Mouse (Mus musculus): ENCODE measurements around the gene Id3. TPM values are rescaled to one million over a fixed set of nuclear protein-coding genes. Genes with fewer than 3 reads are reported as not detected.
A peak's percentile ranks its signal among the peaks of the same experiment; 100 is the strongest.

Gene Id3
- total RNA-seq, 1 experiment = 126 TPM

DNA sequence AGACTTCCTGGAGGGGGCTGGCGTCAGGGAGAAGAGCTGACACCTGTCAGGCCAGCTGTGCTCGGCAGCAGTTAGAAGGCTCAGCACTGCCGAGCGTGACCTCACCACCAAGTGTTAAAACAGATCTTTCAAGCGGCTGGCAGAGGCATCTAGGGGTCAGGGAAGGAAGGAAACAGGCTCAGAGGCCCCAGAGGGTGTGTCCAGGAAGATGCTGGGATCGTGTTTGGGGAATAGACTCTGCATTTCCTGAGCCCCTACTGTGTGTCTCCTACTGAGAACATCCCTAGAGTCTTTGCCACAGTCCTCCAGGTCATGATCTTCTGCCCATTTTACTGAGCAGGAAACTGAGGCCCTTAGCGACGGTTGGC, 33.9 kb downstream of the Id3 start:
- no peak for DNase-seq (ENCODE audit: low read depth, low spot score)
- Histone ChIP-seq H3K4me1 (ENCODE audit: control insufficient read depth in 2 of 2, insufficient read depth in 2 of 2, low read length in 2 of 2, poor library complexity in 1 of 2) (peaks cover 6 to 32% of the 10 kb centered on the region in 2 experiments), H3K36me3 (ENCODE audit: control insufficient read depth, insufficient read depth, low read length, poor library complexity, severe bottlenecking) (no peaks in the 10 kb centered on the region; the same call in none of the 2 replicates), H3K9ac (ENCODE audit: insufficient read depth, low read depth, low read length, poor library complexity, severe bottlenecking) (no peak overlapping the region), H3K9me3 (ENCODE audit: control insufficient read depth, insufficient read depth, low read depth, low read length) (no peaks in the 10 kb centered on the region), H3K4me3 (ENCODE audit: insufficient read depth in 1 of 2, low read depth in 1 of 2, low read length in 2 of 2, poor library complexity in 1 of 2, severe bottlenecking in 1 of 2) (peak overlapping the region; percentile 3 to 13; a peak in 1 of 4 replicates), H3K27ac (ENCODE audit: insufficient read depth, low read depth, low read length, poor library complexity, severe bottlenecking) (peak overlapping the region; percentile 46; the same call in 1 of the 2 replicates)
- TF ChIP-seq CHD2 (IDR thresholded peaks at IDR 0.05; ENCODE audit: low read depth, low read length) (no peak), HCFC1 (IDR thresholded peaks at IDR 0.05; ENCODE audit: borderline replicate concordance, insufficient read depth, low read length) (no peak), ZC3H11A (IDR thresholded peaks at IDR 0.05; ENCODE audit: borderline replicate concordance, low read depth, low read length) (no peak), MAFK (IDR thresholded peaks at IDR 0.05; ENCODE audit: insufficient read depth, low read depth, low read length) (no peak), ZNF384 (IDR thresholded peaks at IDR 0.05; ENCODE audit: low read depth, low read length) (no peak)
- in situ Hi-C loops (cut with MboI; ENCODE audit: low sequenced_read_pairs in 2 of 2, unreplicated experiment in 2 of 2) = no loop called here

DNA sequence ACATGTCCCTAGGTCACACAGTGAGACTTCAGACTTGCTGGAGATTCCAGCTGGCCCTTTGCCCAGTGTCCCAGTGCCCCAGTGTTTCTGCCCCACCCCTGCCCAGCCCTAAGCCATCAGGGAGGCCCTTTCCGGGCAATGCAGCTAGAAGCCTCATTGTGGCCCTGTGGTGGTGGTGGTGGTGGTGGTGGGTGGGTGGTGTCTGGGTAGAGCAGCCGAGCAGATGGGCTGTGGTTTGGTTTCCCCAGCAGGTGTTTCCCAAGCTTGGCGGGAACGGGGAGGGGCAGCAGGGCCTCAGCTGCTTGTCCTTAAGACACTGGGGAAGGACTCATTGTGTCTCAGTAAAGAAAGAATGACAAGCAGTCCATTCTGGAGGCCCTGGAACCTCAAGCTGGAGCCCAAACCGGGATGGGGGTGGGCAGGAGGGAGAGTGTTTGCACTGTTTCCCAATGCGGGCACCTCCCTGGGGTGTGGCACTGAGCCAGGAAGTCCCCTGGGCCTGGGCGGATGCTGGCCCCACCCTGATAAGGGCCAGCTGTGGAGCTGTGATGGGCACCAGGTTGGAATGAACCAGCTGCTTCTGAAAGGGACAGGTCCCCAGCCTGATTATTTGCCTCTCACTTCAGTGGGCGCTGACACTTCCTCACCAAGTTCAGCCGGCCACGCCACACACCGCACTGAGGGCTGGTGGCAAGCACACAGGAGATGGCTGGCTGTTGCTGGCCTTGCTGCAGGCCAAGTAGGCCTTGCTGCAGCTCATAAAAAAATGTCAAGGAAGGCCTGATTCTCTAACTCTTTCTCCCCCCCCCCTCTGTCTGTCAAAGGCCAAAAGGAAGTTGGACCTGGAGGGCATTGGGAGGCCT, 34.5 kb downstream of the Id3 start:
- no peak for DNase-seq (ENCODE audit: low read depth, low spot score)
- peaks cover 2% of the 10 kb centered on the region for H3K36me3 ChIP-seq (ENCODE audit: control insufficient read depth, insufficient read depth, low read length, poor library complexity, severe bottlenecking)
- H3K27ac ChIP-seq (ENCODE audit: insufficient read depth, low read depth, low read length, poor library complexity, severe bottlenecking) = peak overlapping the region; percentile 46; the same call in 1 of the 2 replicates
- TF ChIP-seq MAFK (IDR thresholded peaks at IDR 0.05; ENCODE audit: insufficient read depth, low read depth, low read length) (no peak), ZNF384 (IDR thresholded peaks at IDR 0.05; ENCODE audit: low read depth, low read length) (no peak), CHD2 (IDR thresholded peaks at IDR 0.05; ENCODE audit: low read depth, low read length) (no peak), ZC3H11A (IDR thresholded peaks at IDR 0.05; ENCODE audit: borderline replicate concordance, low read depth, low read length) (no peak), HCFC1 (IDR thresholded peaks at IDR 0.05; ENCODE audit: borderline replicate concordance, insufficient read depth, low read length) (no peak)
- peaks cover 6 to 32% of the 10 kb centered on the region in 2 experiments for H3K4me1 ChIP-seq (ENCODE audit: control insufficient read depth in 2 of 2, insufficient read depth in 2 of 2, low read length in 2 of 2, poor library complexity in 1 of 2)
- no peaks in the 10 kb centered on the region for H3K9me3 ChIP-seq (ENCODE audit: control insufficient read depth, insufficient read depth, low read depth, low read length)
- peak overlapping the region; percentile 3 to 13; a peak in 1 of 4 replicates for H3K4me3 ChIP-seq (ENCODE audit: insufficient read depth in 1 of 2, low read depth in 1 of 2, low read length in 2 of 2, poor library complexity in 1 of 2, severe bottlenecking in 1 of 2)
- in situ Hi-C loops (cut with MboI; ENCODE audit: low sequenced_read_pairs in 2 of 2, unreplicated experiment in 2 of 2) = no loop called here
- peak overlapping the region; percentile 39; the same call in 1 of the 2 replicates for H3K9ac ChIP-seq (ENCODE audit: insufficient read depth, low read depth, low read length, poor library complexity, severe bottlenecking)

DNA sequence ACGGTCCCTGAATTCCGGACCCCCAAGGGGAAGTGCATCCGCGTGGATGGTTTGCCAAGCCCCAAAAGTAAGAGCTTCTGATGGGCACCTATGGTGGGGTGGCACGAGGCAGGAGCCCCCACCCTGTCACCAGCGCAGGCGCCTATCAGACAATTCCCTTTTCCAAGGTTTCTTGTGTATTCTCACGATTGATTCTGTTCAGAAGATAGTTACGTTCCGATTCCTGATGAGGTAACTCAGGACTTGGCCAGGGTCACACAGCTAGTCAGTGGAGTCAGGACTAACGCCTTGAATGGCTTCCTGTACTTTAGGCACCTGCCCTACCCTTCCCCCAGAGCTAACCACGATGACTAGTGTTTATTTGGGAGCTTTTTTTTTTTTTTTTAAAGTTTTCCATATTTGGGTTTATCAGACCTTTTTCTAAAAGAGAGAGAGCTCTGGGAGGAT, 35.2 kb downstream of the Id3 start:
- Histone ChIP-seq H3K9me3 (ENCODE audit: control insufficient read depth, insufficient read depth, low read depth, low read length) (no peaks in the 10 kb centered on the region), H3K4me1 (ENCODE audit: control insufficient read depth in 2 of 2, insufficient read depth in 2 of 2, low read length in 2 of 2, poor library complexity in 1 of 2) (peaks cover 6 to 32% of the 10 kb centered on the region in 2 experiments), H3K4me3 (ENCODE audit: insufficient read depth in 1 of 2, low read depth in 1 of 2, low read length in 2 of 2, poor library complexity in 1 of 2, severe bottlenecking in 1 of 2) (no peak overlapping the region), H3K36me3 (ENCODE audit: control insufficient read depth, insufficient read depth, low read length, poor library complexity, severe bottlenecking) (peaks cover 2% of the 10 kb centered on the region), H3K27ac (ENCODE audit: insufficient read depth, low read depth, low read length, poor library complexity, severe bottlenecking) (peak overlapping the region; percentile 3; the same call in 1 of the 2 replicates), H3K9ac (ENCODE audit: insufficient read depth, low read depth, low read length, poor library complexity, severe bottlenecking) (peak overlapping the region; percentile 39; the same call in 1 of the 2 replicates)
- in situ Hi-C loops (cut with MboI; ENCODE audit: low sequenced_read_pairs in 2 of 2, unreplicated experiment in 2 of 2) = no loop called here
- no peak for DNase-seq (ENCODE audit: low read depth, low spot score)
- no peak for TF ChIP-seq HCFC1 (IDR thresholded peaks at IDR 0.05; ENCODE audit: borderline replicate concordance, insufficient read depth, low read length)
- TF ChIP-seq MAFK (IDR thresholded peaks at IDR 0.05; ENCODE audit: insufficient read depth, low read depth, low read length) = no peak
- TF ChIP-seq ZNF384 (IDR thresholded peaks at IDR 0.05; ENCODE audit: low read depth, low read length) = no peak
- TF ChIP-seq CHD2 (IDR thresholded peaks at IDR 0.05; ENCODE audit: low read depth, low read length) = no peak
- no peak for TF ChIP-seq ZC3H11A (IDR thresholded peaks at IDR 0.05; ENCODE audit: borderline replicate concordance, low read depth, low read length)

DNA sequence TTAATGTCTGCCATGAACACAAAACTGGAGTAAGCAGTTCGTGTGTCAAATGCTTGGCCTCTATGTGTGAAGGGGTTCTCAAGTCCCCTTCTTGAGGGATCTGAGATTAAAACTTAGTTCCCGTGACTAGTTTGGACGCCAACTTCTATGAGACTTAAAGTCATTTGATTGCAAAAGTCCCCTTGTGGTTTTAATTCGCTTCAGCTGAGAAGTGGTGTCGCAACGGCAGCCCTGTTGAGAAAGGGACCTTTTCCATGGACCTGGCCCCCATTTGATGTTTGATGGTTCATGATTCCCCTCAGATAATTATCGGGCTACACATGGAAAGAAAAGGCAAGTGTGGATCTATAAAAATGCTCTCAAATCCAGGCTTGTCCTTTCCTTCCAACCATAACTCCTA, 36.2 kb downstream of the Id3 start:
- H3K4me1 ChIP-seq (ENCODE audit: control insufficient read depth in 2 of 2, insufficient read depth in 2 of 2, low read length in 2 of 2, poor library complexity in 1 of 2) = peaks cover 6 to 27% of the 10 kb centered on the region in 2 experiments; a peak in 3 of 4 replicates
- TF ChIP-seq ZC3H11A (IDR thresholded peaks at IDR 0.05; ENCODE audit: borderline replicate concordance, low read depth, low read length) (no peak), MAFK (IDR thresholded peaks at IDR 0.05; ENCODE audit: insufficient read depth, low read depth, low read length) (no peak), CHD2 (IDR thresholded peaks at IDR 0.05; ENCODE audit: low read depth, low read length) (no peak), HCFC1 (IDR thresholded peaks at IDR 0.05; ENCODE audit: borderline replicate concordance, insufficient read depth, low read length) (no peak), ZNF384 (IDR thresholded peaks at IDR 0.05; ENCODE audit: low read depth, low read length) (no peak)
- H3K9me3 ChIP-seq (ENCODE audit: control insufficient read depth, insufficient read depth, low read depth, low read length) = no peaks in the 10 kb centered on the region
- H3K36me3 ChIP-seq (ENCODE audit: control insufficient read depth, insufficient read depth, low read length, poor library complexity, severe bottlenecking) = peaks cover 6% of the 10 kb centered on the region
- H3K4me3 ChIP-seq (ENCODE audit: insufficient read depth in 1 of 2, low read depth in 1 of 2, low read length in 2 of 2, poor library complexity in 1 of 2, severe bottlenecking in 1 of 2) = peak overlapping the region in 1 of 2 experiments; percentile 72; a peak in 3 of 4 replicates
- in situ Hi-C loops (cut with MboI; ENCODE audit: low sequenced_read_pairs in 2 of 2, unreplicated experiment in 2 of 2) = no loop called here
- no peak overlapping the region; the same call in 1 of the 2 replicates for H3K27ac ChIP-seq (ENCODE audit: insufficient read depth, low read depth, low read length, poor library complexity, severe bottlenecking)
- H3K9ac ChIP-seq (ENCODE audit: insufficient read depth, low read depth, low read length, poor library complexity, severe bottlenecking) = no peak overlapping the region; the same call in 1 of the 2 replicates
- no peak for DNase-seq (ENCODE audit: low read depth, low spot score)

Measured in ES-E14 (cell line).